Mouse (Mus musculus): ENCODE data around the gene Mto1. TPM values are rescaled to one million over a fixed set of nuclear protein-coding genes. Genes with fewer than 3 reads are reported as not detected.
A peak's percentile ranks its signal among the peaks of the same experiment; 100 is the strongest.
"Not testable (repeated sequence)": the region's sequence is repeated elsewhere in the genome, so short reads cannot be mapped to it uniquely, and the experiment has no call there.

Mto1 gene
- polyA plus RNA-seq, 2 experiments: 14.0 to 17.7 TPM

- not testable (repeated sequence) for H3K4me1 ChIP-seq (replicated peaks; ENCODE audit: control insufficient read depth in 2 of 2, insufficient read depth in 2 of 2, low read length in 1 of 2); DNase-seq (ENCODE audit: low read depth in 3 of 3, low spot score in 3 of 3); H3K9me3 ChIP-seq (ENCODE audit: control insufficient read depth, low read length); H3K27me3 ChIP-seq (ENCODE audit: control insufficient read depth, insufficient read depth, low read length); ATAC-seq (ENCODE audit: insufficient read depth)
- Histone ChIP-seq H3K4me2 (ENCODE audit: low read depth) (peak overlapping the region; percentile 88), H3K9ac (replicated peaks) (peak overlapping the region; percentile 98), H3K27ac (peak overlapping the region; percentile 75), H3K36me3 (replicated peaks; ENCODE audit: control insufficient read depth, insufficient read depth, low read depth) (peaks cover 45% of the 10 kb centered on the region), H3K4me3 (ENCODE audit: insufficient read depth in 1 of 2, low read depth in 2 of 2, low read length in 2 of 2) (peak overlapping the region; percentile 79 to 92)
- WGBS (ENCODE audit: insufficient replicate concordance): under 1% methylated on average over 13 of the region's 13 CpGs
Measured at GRCm38 (mm10) chr9:78480227-78480626, 32.2 kb downstream of the Mto1 start.

- Histone ChIP-seq H3K9me3 (ENCODE audit: control insufficient read depth, low read length) (no peaks in the 10 kb centered on the region), H3K27ac (peak overlapping the region; percentile 75), H3K4me3 (ENCODE audit: insufficient read depth in 1 of 2, low read depth in 2 of 2, low read length in 2 of 2) (peak overlapping the region; percentile 79 to 92), H3K4me2 (ENCODE audit: low read depth) (peak overlapping the region; percentile 88), H3K27me3 (ENCODE audit: control insufficient read depth, insufficient read depth, low read length) (no peaks in the 10 kb centered on the region), H3K9ac (replicated peaks) (peak overlapping the region; percentile 98), H3K4me1 (replicated peaks; ENCODE audit: control insufficient read depth in 2 of 2, insufficient read depth in 2 of 2, low read length in 1 of 2) (peaks cover 5 to 7% of the 10 kb centered on the region in 2 experiments; a peak in 3 of 4 replicates), H3K36me3 (replicated peaks; ENCODE audit: control insufficient read depth, insufficient read depth, low read depth) (peaks cover 44% of the 10 kb centered on the region)
- 0% methylated on average over 46 of the region's 46 CpGs for WGBS (ENCODE audit: insufficient replicate concordance)
- TF ChIP-seq CTCF (IDR thresholded peaks at IDR 0.05; ENCODE audit: low read depth) (no peak), EP300 (IDR thresholded peaks at IDR 0.05; ENCODE audit: low read depth) (no peak)
- DNase-seq (ENCODE audit: low read depth in 3 of 3, low spot score in 3 of 3) (peak in 1 of 3 experiments; percentile 68), ATAC-seq (ENCODE audit: insufficient read depth) (peak; percentile 27)
Measured at GRCm38 (mm10) chr9:78480706-78481358, 32.8 kb downstream of the Mto1 start.

GRCm38 (mm10) chr9:78481423-78482331 is 33.7 kb downstream of the Mto1 start:
- peak; percentile 88 to 93 (median 92) for DNase-seq (ENCODE audit: low read depth in 3 of 3, low spot score in 3 of 3)
- H3K4me3 ChIP-seq (ENCODE audit: insufficient read depth in 1 of 2, low read depth in 2 of 2, low read length in 2 of 2): peak overlapping the region; percentile 79 to 92
- H3K27me3 ChIP-seq (ENCODE audit: control insufficient read depth, insufficient read depth, low read length): no peaks in the 10 kb centered on the region
- peak overlapping the region; percentile 88 for H3K4me2 ChIP-seq (ENCODE audit: low read depth)
- ATAC-seq (ENCODE audit: insufficient read depth): peak; percentile 88
- peaks cover 5 to 7% of the 10 kb centered on the region in 2 experiments; a peak in 3 of 4 replicates for H3K4me1 ChIP-seq (replicated peaks; ENCODE audit: control insufficient read depth in 2 of 2, insufficient read depth in 2 of 2, low read length in 1 of 2)
- peaks cover 36% of the 10 kb centered on the region for H3K36me3 ChIP-seq (replicated peaks; ENCODE audit: control insufficient read depth, insufficient read depth, low read depth)
- TF ChIP-seq CTCF (IDR thresholded peaks at IDR 0.05; ENCODE audit: low read depth) (no peak), EP300 (IDR thresholded peaks at IDR 0.05; ENCODE audit: low read depth) (no peak)
- H3K9ac ChIP-seq (replicated peaks): peak overlapping the region; percentile 98
- WGBS (ENCODE audit: insufficient replicate concordance): 1% methylated on average over 74 of the region's 77 CpGs
- H3K27ac ChIP-seq: peak overlapping the region; percentile 75
- no peaks in the 10 kb centered on the region for H3K9me3 ChIP-seq (ENCODE audit: control insufficient read depth, low read length)

GRCm38 (mm10) chr9:78482386-78482785 is 34.4 kb downstream of the Mto1 start:
- Histone ChIP-seq H3K4me3 (ENCODE audit: insufficient read depth in 1 of 2, low read depth in 2 of 2, low read length in 2 of 2) (peak overlapping the region; percentile 79 to 92), H3K27ac (peak overlapping the region; percentile 58), H3K27me3 (ENCODE audit: control insufficient read depth, insufficient read depth, low read length) (no peaks in the 10 kb centered on the region), H3K4me1 (replicated peaks; ENCODE audit: control insufficient read depth in 2 of 2, insufficient read depth in 2 of 2, low read length in 1 of 2) (peaks cover 5 to 7% of the 10 kb centered on the region in 2 experiments; a peak in 3 of 4 replicates), H3K9ac (replicated peaks) (peak overlapping the region; percentile 98), H3K9me3 (ENCODE audit: control insufficient read depth, low read length) (no peaks in the 10 kb centered on the region), H3K36me3 (replicated peaks; ENCODE audit: control insufficient read depth, insufficient read depth, low read depth) (peaks cover 30% of the 10 kb centered on the region), H3K4me2 (ENCODE audit: low read depth) (peak overlapping the region; percentile 88)
- no peak for TF ChIP-seq CTCF (IDR thresholded peaks at IDR 0.05; ENCODE audit: low read depth)
- no peak for TF ChIP-seq EP300 (IDR thresholded peaks at IDR 0.05; ENCODE audit: low read depth)
- WGBS (ENCODE audit: insufficient replicate concordance): 22% methylated on average over 3 of the region's 3 CpGs
- ATAC-seq (ENCODE audit: insufficient read depth): no peak
- DNase-seq (ENCODE audit: low read depth in 3 of 3, low spot score in 3 of 3): no peak

GRCm38 (mm10) chr9:78484660-78485059 is 36.7 kb downstream of the Mto1 start:
- ATAC-seq (ENCODE audit: insufficient read depth): no peak
- H3K4me1 ChIP-seq (replicated peaks; ENCODE audit: control insufficient read depth in 2 of 2, insufficient read depth in 2 of 2, low read length in 1 of 2): peaks cover 6 to 7% of the 10 kb centered on the region in 2 experiments; a peak in 3 of 4 replicates
- TF ChIP-seq EP300 (IDR thresholded peaks at IDR 0.05; ENCODE audit: low read depth) (no peak), CTCF (IDR thresholded peaks at IDR 0.05; ENCODE audit: low read depth) (no peak)
- no peak overlapping the region for H3K4me3 ChIP-seq (ENCODE audit: insufficient read depth in 1 of 2, low read depth in 2 of 2, low read length in 2 of 2)
- no peaks in the 10 kb centered on the region for H3K27me3 ChIP-seq (ENCODE audit: control insufficient read depth, insufficient read depth, low read length)
- DNase-seq (ENCODE audit: low read depth in 3 of 3, low spot score in 3 of 3): no peak
- peaks cover 10% of the 10 kb centered on the region for H3K36me3 ChIP-seq (replicated peaks; ENCODE audit: control insufficient read depth, insufficient read depth, low read depth)
- H3K9ac ChIP-seq (replicated peaks): no peak overlapping the region
- no peak overlapping the region for H3K27ac ChIP-seq
- 72% methylated on average over 3 of the region's 3 CpGs for WGBS (ENCODE audit: insufficient replicate concordance)
- H3K9me3 ChIP-seq (ENCODE audit: control insufficient read depth, low read length): no peaks in the 10 kb centered on the region
- H3K4me2 ChIP-seq (ENCODE audit: low read depth): no peak overlapping the region

GRCm38 (mm10) chr9:78488021-78488420 is 40.0 kb downstream of the Mto1 start:
- not testable (repeated sequence) for H3K4me1 ChIP-seq (replicated peaks; ENCODE audit: control insufficient read depth in 2 of 2, insufficient read depth in 2 of 2, low read length in 1 of 2); H3K9me3 ChIP-seq (ENCODE audit: control insufficient read depth, low read length); DNase-seq (ENCODE audit: low read depth in 3 of 3, low spot score in 3 of 3); H3K27me3 ChIP-seq (ENCODE audit: control insufficient read depth, insufficient read depth, low read length); ATAC-seq (ENCODE audit: insufficient read depth); H3K4me2 ChIP-seq (ENCODE audit: low read depth); H3K9ac ChIP-seq (replicated peaks); H3K27ac ChIP-seq; H3K36me3 ChIP-seq (replicated peaks; ENCODE audit: control insufficient read depth, insufficient read depth, low read depth); H3K4me3 ChIP-seq (ENCODE audit: insufficient read depth in 1 of 2, low read depth in 2 of 2, low read length in 2 of 2)
- WGBS (ENCODE audit: insufficient replicate concordance): 79% methylated on average over 5 of the region's 5 CpGs
